Mouse (Mus musculus) MEL-GATA-1-ER (cell line): ENCODE data around the gene Insm2.

Experiments
- DNase-seq: peaks from one replicate; pipeline ENCODE4 v3.0.0-alpha.2; 2012; ENCODE audit warnings: low read depth; ENCODE audit errors: extremely low read depth

The Insm2 gene

DNA sequence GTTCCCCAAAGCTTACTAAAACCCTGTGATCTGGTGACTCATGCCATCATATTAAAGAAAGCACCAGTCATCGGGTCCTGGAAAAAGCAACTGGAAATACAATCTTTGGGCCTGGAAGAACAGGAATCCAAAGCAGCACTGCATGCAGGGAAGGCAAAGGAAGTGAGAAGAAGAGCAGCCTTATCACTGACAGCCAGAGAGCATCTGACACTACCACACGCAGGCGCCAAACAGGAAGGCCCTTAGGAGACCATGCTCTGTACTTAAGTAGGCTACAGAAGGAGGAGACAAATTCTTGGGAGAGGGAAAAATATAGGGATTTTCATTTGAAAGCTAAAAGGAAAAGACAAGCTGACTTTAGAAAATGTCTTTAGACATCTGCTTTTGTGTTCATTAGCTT lies 5.2 kb downstream of the Insm2 start:
- DNase-seq: peak; percentile 57

DNA sequence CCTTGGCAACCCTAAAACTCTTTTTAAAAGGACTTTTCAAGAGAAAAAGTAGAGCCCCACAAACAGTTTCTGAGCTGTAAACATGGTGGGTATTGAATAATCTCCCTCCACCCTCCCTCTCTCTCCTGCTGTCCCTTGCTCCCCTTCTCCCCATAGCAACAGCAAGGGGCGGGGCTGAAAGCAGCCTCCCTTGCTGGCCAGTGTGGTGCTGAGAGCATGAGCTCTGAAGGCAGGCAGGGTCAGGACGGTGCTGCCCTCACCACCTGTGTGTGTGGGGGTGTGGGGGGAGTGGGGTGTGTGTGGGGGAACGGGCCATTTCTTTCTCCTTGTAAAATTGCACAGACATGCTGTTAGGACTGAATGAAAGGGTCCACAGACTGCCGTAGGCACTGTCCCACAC lies 8.7 kb downstream of the Insm2 start:
- no peak for DNase-seq

DNA sequence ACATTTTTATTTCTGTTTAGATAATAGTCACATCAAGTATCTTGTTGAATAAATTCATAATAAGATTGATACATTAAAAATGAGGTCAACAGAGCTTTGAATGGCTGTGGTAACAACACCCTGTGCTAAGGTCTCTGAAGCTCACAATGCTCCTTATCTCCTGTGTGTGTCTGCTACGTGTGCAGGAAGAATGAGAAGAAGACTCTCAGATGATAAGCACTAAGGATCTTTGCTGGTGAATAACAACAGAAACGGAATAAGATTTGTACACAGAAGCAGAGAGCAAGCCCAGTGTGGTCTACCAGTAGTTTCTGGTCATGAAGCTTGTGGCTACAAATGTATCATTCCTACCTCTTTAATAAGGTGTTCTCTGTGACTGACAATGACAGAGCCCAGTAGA lies 11.6 kb downstream of the Insm2 start:
- peak; percentile 49 for DNase-seq

DNA sequence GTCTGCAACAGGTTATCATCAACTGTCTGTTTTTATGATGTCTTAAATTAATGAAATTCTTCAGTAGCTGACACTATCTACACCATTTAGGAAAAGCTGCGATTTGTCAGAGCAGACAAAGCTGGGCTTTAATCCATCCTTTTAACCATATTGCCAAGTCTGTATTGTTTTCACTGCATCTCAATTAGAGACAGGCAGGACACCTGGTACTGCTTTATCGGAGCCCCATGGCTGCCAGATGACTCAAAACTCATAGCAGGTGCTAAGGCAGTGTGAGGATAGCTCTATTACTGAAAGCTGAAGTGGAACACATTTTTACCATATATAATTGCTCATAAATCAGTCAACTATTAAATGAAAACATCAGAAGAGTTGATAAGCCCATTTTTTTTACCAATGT lies 21.1 kb downstream of the Insm2 start:
- no peak for DNase-seq

DNA sequence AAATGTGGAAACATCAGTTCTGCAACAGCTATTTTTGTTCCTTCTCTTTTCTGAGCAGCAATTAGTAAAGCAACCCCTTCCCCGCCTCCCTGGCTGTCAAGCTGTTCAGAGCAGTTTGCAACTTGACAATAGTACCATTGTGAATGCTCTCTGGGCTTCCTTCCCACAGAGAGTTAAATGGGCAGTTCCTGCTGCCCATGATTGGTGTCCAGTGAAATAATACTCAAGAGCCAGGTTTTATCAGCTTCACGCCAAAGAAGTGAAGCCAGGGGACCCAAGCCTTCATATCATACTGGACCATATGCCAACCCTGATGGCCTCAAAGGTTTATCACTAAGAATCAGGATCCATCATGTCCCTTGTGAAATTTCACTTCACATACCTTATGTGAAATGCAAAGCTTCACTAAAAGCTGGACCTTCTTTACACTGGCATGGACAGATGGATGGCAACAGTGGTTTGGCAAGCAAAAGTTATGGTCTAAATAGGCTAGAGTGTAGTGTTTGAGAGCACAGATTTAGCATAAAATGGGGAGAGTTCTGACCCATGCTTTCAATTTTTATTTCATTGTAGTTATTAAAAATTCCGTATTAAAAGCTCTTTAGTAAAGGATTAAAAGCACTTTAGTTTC lies 23.5 kb downstream of the Insm2 start:
- no peak for DNase-seq

DNA sequence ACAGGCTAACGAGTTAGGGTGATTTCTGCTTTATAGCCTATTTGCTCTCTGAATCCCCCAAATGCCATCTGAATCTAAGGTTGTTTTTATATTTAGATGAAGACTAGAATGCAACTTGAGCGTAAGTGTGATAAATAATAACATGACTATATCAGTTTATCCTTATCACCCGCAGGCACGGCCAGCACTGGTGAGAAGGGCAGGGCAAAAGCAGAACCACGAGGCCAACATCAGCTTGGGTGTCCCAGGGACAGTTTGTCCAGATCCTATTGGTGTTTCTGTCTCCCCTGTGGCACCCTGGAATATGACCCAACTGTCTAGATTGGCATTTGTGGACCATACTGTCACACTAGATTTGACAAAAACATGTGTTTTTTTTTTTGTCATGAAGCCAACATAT lies 24.0 kb downstream of the Insm2 start:
- no peak for DNase-seq

DNA sequence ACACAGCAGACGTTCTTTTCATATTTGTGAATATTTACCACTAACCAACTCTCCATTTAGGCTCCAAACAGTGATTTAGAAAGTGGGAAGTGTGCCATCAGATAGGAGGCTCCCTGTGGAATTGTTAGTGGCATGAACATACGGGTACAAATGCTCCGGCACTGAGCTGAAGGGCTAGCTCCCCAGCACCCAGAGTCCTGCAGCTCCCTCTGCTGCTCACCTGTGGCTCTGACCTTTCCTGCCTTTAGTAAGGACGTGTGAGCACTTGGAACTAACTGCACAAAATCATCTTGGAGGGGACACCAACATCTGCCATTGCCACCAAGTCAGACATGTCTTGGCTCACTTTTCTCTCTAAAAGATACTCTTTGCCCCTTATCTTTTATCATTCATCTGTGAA lies 27.5 kb downstream of the Insm2 start:
- DNase-seq: no peak

DNA sequence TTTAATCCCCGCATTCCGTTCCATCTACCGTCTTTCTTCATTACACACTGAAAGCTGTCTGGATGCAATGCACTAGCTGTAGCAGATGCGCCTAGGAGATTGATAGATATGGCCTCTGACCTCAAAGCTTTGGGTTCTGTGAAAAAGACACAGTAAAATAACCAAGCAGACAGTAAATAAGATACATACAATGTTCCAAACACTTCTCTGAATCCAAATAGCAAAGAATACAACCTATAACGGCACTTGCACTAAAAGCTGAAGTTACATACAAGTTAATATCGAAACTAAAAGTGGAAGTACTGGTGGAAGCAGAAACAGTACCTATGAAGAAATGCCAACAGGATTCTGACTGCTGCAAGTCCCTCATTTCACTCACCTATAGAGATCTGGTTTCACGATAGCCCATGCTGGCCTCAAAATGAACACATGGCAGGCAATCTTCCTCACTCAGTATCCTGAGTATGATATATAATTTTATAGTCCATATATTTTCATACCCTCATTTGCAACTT lies 48.8 kb downstream of the Insm2 start:
- DNase-seq: no peak
